Mouse (Mus musculus) pancreas, adult 10 weeks (tissue): ENCODE data around the gene Angptl4. TPM values are rescaled to one million over a fixed set of nuclear protein-coding genes. Genes with fewer than 3 reads are reported as not detected.

Experiments used
- polyA plus RNA-seq: library from polyadenylated mRNA; stranded (reverse); fragments of 350-450 nt; fragmentation: Illumina TruSeq; extraction: RNeasy Lipid Tissue Mini Kit (QIAGEN cat#74804); gene quantifications from one replicate; pipeline ENCODE4 v1.2.3, GENCODE M21; 2015; ENCODE audit warnings: low read depth, low replicate concordance; ENCODE audit not compliant: insufficient read depth

Gene Angptl4
- polyA plus RNA-seq, result 6.9 TPM

GRCm38 (mm10) chr17:33781124-33781977 lies at the start of gene Angptl4:
TSS of gene Angptl4 (minus strand) at chr17:33781830.

GRCm38 (mm10) chr17:33824084-33824996 lies 42.7 kb upstream of the Angptl4 start, which contains the start of the genes Rps28 and Ndufa7:
TSS of gene Rps28 (minus strand) at chr17:33824562.
TSS of gene Ndufa7 (plus strand) at chr17:33824572.

GRCm38 (mm10) chr17:33810334-33811141 lies 28.9 kb upstream of the Angptl4 start, which contains the start of gene Kank3:
TSS of gene Kank3 (plus strand) at chr17:33810519.

GRCm38 (mm10) chr17:33760255-33761165 lies 21.1 kb downstream of the Angptl4 start, which contains the start of gene Rab11b:
TSS of gene Rab11b (minus strand) at chr17:33760530.

Other genes with a start within 250 kb of the Angptl4 start
- gene Myo1f, start 226.1 kb downstream of the Angptl4 start, polyA plus RNA-seq, result 2.0 TPM
- gene Zfp414, start 152.7 kb downstream of the Angptl4 start, polyA plus RNA-seq, result 9.2 TPM
- not detected for gene Pram1, start 143.8 kb downstream of the Angptl4 start, polyA plus RNA-seq
- 32.3 TPM for gene Hnrnpm, start 95.0 kb downstream of the Angptl4 start, polyA plus RNA-seq
- 16.5 TPM for gene March2, start 63.2 kb downstream of the Angptl4 start, polyA plus RNA-seq
- gene Rab11b, start 21.3 kb downstream of the Angptl4 start, polyA plus RNA-seq, result 23.5 TPM
- 38.1 TPM for gene Kank3, start 28.7 kb upstream of the Angptl4 start, polyA plus RNA-seq
- 1,005 TPM for gene Rps28, start 42.7 kb upstream of the Angptl4 start, polyA plus RNA-seq
- gene Ndufa7, start 42.7 kb upstream of the Angptl4 start, polyA plus RNA-seq, result 92.9 TPM
- gene Cd320, start 61.3 kb upstream of the Angptl4 start, polyA plus RNA-seq, result 11.7 TPM
- gene Gm7029, start 92.0 kb upstream of the Angptl4 start, polyA plus RNA-seq, result not detected
- gene Kifc1, start 108.8 kb upstream of the Angptl4 start, polyA plus RNA-seq, result 0.59 TPM
- not detected for gene Platr17, start 123.3 kb upstream of the Angptl4 start, polyA plus RNA-seq
- gene Daxx, start 127.6 kb upstream of the Angptl4 start, polyA plus RNA-seq, result 9.3 TPM
- gene Tapbp, start 134.1 kb upstream of the Angptl4 start, polyA plus RNA-seq, result 40.4 TPM
- 4.3 TPM for gene Zbtb22, start 134.1 kb upstream of the Angptl4 start, polyA plus RNA-seq
- 33.8 TPM for gene Rgl2, start 147.7 kb upstream of the Angptl4 start, polyA plus RNA-seq
- 33.2 TPM for gene Pfdn6, start 158.5 kb upstream of the Angptl4 start, polyA plus RNA-seq
- gene Wdr46, start 158.8 kb upstream of the Angptl4 start, polyA plus RNA-seq, result 3.8 TPM
- gene B3galt4, start 169.7 kb upstream of the Angptl4 start, polyA plus RNA-seq, result 2.8 TPM
- 12.3 TPM for gene Vps52, start 174.0 kb upstream of the Angptl4 start, polyA plus RNA-seq
- 762 TPM for gene Rps18, start 174.2 kb upstream of the Angptl4 start, polyA plus RNA-seq
- 424 TPM for gene H2-K1, start 218.5 kb upstream of the Angptl4 start, polyA plus RNA-seq
- gene Ring1, start 242.8 kb upstream of the Angptl4 start, polyA plus RNA-seq, result 14.0 TPM
- gene H2-Ke6, start 246.2 kb upstream of the Angptl4 start, polyA plus RNA-seq, result 55.1 TPM
- 42.1 TPM for gene Slc39a7, start 249.9 kb upstream of the Angptl4 start, polyA plus RNA-seq
- gene Rxrb, start 250.0 kb upstream of the Angptl4 start, polyA plus RNA-seq, result 19.4 TPM